Mouse (Mus musculus) embryonic stem cell, embryonic (primary cell): Measurements from ENCODE around the gene Arhgef9.

Experiments used
- CTCF ChIA-PET, 4 experiments: fragments of 300-600 bp in 2 of 4; fragments of 350-600 bp in 2 of 4; sonication (Branson Sonifier 250); formaldehyde crosslinking; loops; one replicate each; lab custom pipeline; 2022; ENCODE audit warnings: inconsistent platforms in 2 of 4; lab: Charles Lee
- POLR2A ChIA-PET, 4 experiments: fragments of 300-600 bp in 2 of 4; fragments of 350-600 bp in 2 of 4; sonication (Branson Sonifier 250); formaldehyde crosslinking; loops; one replicate each; lab custom pipeline; 2022; ENCODE audit warnings: antibody characterized with exemption in 4 of 4, inconsistent platforms in 1 of 4; lab: Charles Lee

Gene Arhgef9

DNA sequence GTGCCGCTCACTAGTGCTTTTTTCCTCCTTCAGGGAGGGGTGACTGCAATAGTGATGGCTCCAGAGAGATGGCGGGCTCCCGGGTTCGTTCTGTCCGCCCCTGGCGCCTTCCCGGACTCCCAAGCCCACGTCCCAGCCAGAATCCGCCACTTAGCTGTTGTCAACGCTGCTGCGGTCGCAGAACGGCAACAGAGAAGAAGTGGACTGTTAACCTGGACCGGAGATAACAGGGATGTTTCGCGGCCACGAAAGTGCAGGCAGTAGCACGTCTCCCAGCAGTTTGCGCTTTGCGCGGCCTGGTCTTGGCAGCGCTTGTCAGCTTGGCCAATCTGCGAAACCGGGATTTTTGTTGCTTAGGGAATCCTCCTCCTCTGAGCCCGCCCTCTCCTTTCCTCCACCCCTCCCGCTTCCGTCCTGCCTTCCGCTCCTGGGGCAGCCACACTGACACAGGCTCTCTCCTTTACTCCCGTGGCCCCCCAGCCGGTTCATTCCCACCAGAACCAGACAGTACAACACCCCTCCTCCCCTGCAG lies 170.2 kb downstream of the Arhgef9 start, which contains the start of gene Spin4:
Gene Spin4, minus strand, starts transcription at position 322 of the 532 bp plus-strand sequence.
- POLR2A ChIA-PET, result interaction anchor here in 1 of 4 experiments (0.6 to 0.7 kb wide), 2 partner anchors 160 to 1453 kb away, joined by 3 to 9 read pairs; no protein-coding TSS in a partner anchor
- CTCF ChIA-PET, result interaction anchor here in 1 of 4 experiments (0.6 kb wide), 1 partner anchor 161 kb away, joined by 6 read pairs; no protein-coding TSS in a partner anchor

DNA sequence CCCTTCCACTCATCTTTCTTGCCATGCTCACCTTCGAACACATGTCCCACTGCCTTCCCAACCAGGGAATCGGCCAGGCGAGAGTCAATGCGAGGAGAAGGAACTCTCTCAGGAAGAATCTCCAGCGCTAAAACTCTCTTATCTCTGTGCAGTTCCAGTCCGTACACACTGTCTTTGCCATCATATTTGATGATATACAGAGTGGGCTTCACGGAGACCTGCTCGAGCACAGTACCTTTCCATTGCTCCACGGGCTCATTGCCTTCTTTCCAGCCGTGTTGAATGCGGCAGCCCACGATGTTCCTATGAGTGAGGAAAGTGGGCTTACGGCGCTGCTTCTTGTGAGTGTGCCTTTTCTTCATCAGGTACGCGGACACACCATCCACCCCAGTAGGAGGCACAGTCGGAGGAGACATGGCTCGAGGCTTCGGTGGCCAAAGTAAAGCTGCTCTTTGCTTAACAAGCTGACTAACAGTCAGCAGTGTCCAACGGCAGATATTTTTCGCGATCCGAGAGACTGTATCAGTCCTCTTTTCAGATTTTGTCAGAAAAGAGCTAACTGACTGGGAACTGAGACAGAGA lies 170.8 kb downstream of the Arhgef9 start:
- POLR2A ChIA-PET, result interaction anchor here in 1 of 4 experiments (0.6 to 0.7 kb wide), 2 partner anchors 160 to 1453 kb away, joined by 3 to 9 read pairs; no protein-coding TSS in a partner anchor
- CTCF ChIA-PET, result interaction anchor here in 1 of 4 experiments (0.6 kb wide), 1 partner anchor 160 kb away, joined by 6 read pairs; no protein-coding TSS in a partner anchor

DNA sequence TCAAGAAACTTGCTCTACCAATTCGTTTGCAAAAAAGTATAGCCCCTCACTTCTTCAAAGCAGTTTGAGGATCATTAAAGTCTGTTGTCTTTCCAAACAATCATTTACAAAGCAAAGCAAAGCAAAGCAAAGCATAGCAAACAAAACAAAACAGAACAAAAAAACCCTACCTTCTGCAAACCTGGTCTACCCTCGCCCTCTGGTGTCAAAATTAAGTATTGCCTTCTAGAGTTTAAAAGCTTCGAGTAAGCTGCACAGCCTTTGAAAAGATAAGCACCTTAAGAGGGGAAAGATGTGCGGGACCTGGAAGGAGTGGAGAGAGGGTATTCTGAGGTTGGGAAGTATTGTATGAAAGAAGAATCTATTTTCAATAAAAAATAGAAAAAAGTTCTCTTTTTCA lies 184.6 kb downstream of the Arhgef9 start:
- CTCF ChIA-PET, result interaction anchor here in 3 of 4 experiments (0.7 to 1.9 kb wide), 4 partner anchors 8 to 452 kb away, joined by 3 to 19 read pairs (median 4); no protein-coding TSS in a partner anchor
- POLR2A ChIA-PET, result interaction anchor here in 2 of 4 experiments (0.6 kb wide), 2 partner anchors 98 to 147 kb away, joined by 3 read pairs; no protein-coding TSS in a partner anchor
